Mouse (Mus musculus): ENCODE measurements around the gene Tril. TPM values are rescaled to one million over a fixed set of nuclear protein-coding genes. Genes with fewer than 3 reads are reported as not detected.

Gene Tril
- 8.3 and 10.5 TPM in 2 replicates for polyA plus RNA-seq (2016; fragmentation: Nextera tagmentation; extraction: Ambion mirVana)

DNA sequence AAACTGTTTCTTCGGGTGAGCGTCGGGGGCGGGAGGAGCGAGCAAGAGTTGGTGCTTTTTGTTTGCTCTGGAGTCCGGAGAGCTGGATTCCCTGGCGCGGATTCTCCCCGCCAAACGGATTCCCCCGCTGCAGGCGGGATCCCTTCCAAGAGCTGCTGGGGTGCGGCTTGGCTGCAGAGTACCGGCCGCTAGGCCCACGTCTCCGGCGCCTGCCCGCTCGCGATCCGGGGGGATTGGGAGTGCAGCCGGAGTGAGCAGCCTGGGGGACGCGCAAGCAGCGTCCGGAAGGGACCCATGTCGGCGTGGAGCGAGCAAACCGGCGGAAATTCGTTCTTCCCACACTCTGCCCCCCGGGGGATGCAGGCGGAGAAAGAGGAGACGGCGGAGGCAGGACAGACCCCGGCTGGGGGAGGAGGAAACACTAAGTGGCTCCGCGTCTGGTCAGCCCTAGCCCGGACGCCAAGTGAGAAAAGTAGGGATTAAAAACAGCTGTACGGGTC, at the start of gene Tril:
TSS of gene Tril (minus strand) at position 345 of the 500 bp plus-strand sequence.
- WGBS, result under 1% methylated on average over 43 of the region's 43 CpGs
- Histone ChIP-seq H3K4me3 (peak within 1 kb of the TSS; percentile 67), H3K4me2 (peak within 1 kb of the TSS; percentile 95), H3K27ac (ENCODE audit: poor library complexity, severe bottlenecking) (peak within 1 kb of the TSS; percentile 63), H3K9me3 (replicated peaks) (no peaks in the 10 kb centered on the region), H3K36me3 (no peaks in the 10 kb centered on the region), H3K4me1 (replicated peaks) (peaks cover 29% of the 10 kb centered on the region), H3K9ac (peak within 1 kb of the TSS; percentile 70), H3K27me3 (replicated peaks) (peaks cover 66% of the 10 kb centered on the region)
- peak; percentile 73 for ATAC-seq (ENCODE audit: insufficient number of reproducible peaks, low FRiP score)

DNA sequence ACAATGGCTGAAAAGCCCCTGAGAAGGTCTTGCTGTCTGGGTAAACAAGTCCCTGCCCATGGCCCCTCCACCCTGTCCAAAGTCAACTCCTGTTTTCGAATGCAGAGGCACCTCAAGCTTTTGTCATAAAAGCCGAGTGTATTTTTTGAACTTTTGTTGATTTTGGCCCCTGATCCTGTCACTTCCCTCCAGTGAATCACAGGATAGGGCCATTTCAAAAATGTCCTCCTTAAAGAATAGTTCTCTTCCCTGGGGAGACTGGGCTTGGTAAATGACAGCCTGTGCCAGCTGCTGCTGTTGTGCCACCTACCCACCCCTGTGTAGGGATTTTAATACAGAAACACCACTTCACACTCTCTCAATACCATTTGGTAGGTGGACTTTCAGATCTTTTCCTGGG, 42.4 kb upstream of the Tril start:
- Histone ChIP-seq H3K9ac (no peak overlapping the region), H3K27me3 (replicated peaks) (no peaks in the 10 kb centered on the region), H3K4me3 (no peak overlapping the region), H3K36me3 (no peaks in the 10 kb centered on the region), H3K4me2 (no peak overlapping the region), H3K27ac (ENCODE audit: poor library complexity, severe bottlenecking) (no peak overlapping the region), H3K4me1 (replicated peaks) (0 out of 2 replicates have a peak, but pooled peaks cover 3% of the 10 kb centered on the region), H3K9me3 (replicated peaks) (no peaks in the 10 kb centered on the region)
- ATAC-seq (ENCODE audit: insufficient number of reproducible peaks, low FRiP score), result no peak
- 47% methylated on average over 2 of the region's 2 CpGs for WGBS

DNA sequence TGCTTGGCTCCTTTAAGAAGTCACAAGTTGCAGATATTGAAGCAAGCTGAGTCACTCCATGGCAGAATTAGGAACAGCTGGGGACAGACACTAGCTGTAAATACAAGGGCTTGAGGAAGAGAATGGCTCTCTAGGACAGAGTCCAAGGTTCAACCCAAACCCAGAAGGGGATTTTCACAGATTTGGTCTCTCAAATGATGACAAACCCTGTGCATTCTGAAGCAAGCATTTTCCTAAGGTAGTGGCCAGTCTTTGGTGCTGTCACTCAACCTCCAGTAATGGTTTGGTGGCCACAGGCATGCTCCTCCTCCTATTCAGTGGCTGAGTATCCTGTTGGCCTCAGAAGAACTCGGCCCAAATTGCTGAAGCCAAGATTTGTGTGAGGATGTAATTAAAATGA, 38.5 kb upstream of the Tril start:
- H3K4me1 ChIP-seq (replicated peaks), result 0 out of 2 replicates have a peak, but pooled peaks cover 3% of the 10 kb centered on the region
- no peak overlapping the region for H3K9ac ChIP-seq
- no peaks in the 10 kb centered on the region for H3K9me3 ChIP-seq (replicated peaks)
- no peak overlapping the region for H3K4me3 ChIP-seq
- no peak overlapping the region for H3K4me2 ChIP-seq
- 43% methylated on average over 1 of the region's 1 CpGs for WGBS
- no peaks in the 10 kb centered on the region for H3K36me3 ChIP-seq
- H3K27me3 ChIP-seq (replicated peaks), result no peaks in the 10 kb centered on the region
- no peak overlapping the region for H3K27ac ChIP-seq (ENCODE audit: poor library complexity, severe bottlenecking)
- ATAC-seq (ENCODE audit: insufficient number of reproducible peaks, low FRiP score), result no peak

DNA sequence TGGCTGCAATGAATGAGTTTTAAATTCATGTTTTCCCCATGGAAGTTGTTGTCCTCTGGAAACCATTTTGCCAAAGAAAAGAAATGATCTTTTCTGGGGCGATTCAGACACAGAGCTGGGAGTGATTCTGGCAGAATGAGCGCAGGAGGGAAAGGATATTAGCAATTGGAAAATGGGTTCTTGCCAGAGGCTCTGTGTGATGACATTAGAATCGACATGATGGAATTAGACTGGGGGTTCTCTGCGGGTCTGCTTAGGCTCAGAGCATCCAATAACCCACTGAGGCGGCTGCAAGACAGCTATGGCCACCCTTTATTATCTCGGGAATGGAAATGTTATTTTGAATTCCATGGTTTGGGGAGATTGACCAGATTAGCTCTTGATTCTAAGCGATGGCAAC, 37.2 kb upstream of the Tril start:
- H3K9ac ChIP-seq, result no peak overlapping the region

DNA sequence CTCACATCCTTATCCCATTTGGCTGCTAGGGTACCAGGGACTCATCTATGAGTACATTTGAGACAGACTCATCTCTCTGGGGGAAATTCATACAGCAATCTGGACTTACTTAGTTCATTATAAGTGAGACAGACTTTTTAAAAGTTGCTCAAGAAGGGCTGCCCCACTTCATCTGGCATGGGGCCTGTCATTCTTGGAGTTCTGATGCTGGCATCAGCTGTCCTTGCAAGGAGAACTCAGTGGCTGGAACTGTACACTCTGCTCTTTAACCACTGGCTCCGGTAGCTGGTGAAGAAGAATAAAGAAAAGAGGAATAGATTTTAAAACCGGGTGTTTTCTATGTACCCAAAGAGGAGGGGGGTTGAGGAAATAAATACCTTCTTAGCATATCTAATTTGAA, 36.1 kb upstream of the Tril start:
- no peak overlapping the region for H3K4me2 ChIP-seq
- H3K9ac ChIP-seq, result no peak overlapping the region
- H3K4me1 ChIP-seq (replicated peaks), result no peaks in the 10 kb centered on the region
- no peak for ATAC-seq (ENCODE audit: insufficient number of reproducible peaks, low FRiP score)
- H3K9me3 ChIP-seq (replicated peaks), result no peaks in the 10 kb centered on the region
- WGBS, result 68% methylated on average over 2 of the region's 2 CpGs
- no peak overlapping the region for H3K4me3 ChIP-seq
- H3K27me3 ChIP-seq (replicated peaks), result no peaks in the 10 kb centered on the region
- no peaks in the 10 kb centered on the region for H3K36me3 ChIP-seq
- H3K27ac ChIP-seq (ENCODE audit: poor library complexity, severe bottlenecking), result no peak overlapping the region

More for the DNA sequence above, 37.2 kb upstream of the Tril start:
- no peak for ATAC-seq (ENCODE audit: insufficient number of reproducible peaks, low FRiP score)
- 66% methylated on average over 7 of the region's 7 CpGs for WGBS
- Histone ChIP-seq H3K9me3 (replicated peaks) (no peaks in the 10 kb centered on the region), H3K4me2 (no peak overlapping the region), H3K36me3 (no peaks in the 10 kb centered on the region), H3K4me1 (replicated peaks) (no peaks in the 10 kb centered on the region), H3K27me3 (replicated peaks) (no peaks in the 10 kb centered on the region), H3K4me3 (no peak overlapping the region), H3K27ac (ENCODE audit: poor library complexity, severe bottlenecking) (no peak overlapping the region)

DNA sequence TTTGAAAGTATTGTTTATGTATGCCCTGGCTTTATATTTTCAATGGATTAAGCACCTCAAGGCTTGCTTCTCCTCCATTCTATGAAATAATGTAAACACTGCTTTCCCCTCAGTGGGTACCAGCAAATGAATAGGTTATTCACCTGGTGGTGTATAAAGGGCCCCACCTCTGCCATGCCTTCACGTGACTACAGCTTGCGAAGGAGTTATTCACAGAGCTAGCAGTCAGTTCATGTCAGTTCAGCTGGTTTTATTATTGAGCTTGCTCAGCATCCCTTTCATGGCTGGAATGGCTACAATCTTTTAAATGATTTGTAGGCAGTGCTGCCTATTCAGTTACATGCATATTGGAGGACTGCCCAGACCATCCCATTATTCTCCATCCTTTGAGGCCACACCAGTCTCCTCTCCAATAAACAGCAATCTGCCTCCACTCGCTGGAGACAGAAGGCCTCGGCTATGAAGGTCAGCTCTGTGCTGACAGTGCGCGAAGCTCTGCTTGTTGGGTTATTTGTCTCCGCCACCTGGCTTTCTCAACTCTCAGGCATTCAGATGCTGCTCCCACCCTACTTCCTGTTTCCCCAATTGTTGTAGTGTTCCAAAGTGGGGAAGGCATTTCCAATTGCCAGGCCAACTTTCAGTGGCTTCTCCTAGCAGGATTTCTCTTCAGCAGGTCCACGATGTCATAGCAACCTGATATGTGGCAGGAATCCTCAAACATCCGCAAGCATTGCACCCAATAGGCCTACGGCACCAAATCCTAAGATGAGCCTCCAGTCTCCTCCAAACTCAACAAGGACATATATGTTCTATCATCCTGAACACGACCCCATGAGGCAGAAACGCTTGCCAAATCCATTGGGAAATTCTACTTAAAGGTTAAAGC, 34.6 kb upstream of the Tril start:
- WGBS, result 84% methylated on average over 12 of the region's 12 CpGs
- H3K27ac ChIP-seq (ENCODE audit: poor library complexity, severe bottlenecking), result no peak overlapping the region
- no peak for ATAC-seq (ENCODE audit: insufficient number of reproducible peaks, low FRiP score)

DNA sequence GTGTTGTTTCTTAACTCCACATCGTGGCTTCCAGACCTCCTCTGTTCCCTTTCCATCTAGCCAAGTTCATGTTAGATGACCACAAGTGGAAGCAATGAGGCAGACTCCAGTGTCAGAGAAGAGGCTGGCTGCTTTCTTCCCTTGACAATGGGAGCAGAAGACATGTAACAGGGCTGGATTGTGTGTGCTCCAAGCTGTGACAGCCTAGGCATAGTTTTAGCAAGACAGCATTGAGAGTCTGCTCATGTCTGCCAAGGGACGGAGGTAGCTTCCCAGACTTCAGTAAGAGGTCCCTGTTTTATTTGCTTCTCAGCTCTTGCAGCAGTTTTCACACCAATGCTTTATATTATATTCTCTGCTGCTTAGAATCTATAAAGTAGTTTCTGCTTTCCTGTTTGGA, 33.6 kb upstream of the Tril start:
- no peak for ATAC-seq (ENCODE audit: insufficient number of reproducible peaks, low FRiP score)
- H3K4me2 ChIP-seq, result no peak overlapping the region
- H3K27me3 ChIP-seq (replicated peaks), result no peaks in the 10 kb centered on the region
- H3K9ac ChIP-seq, result no peak overlapping the region
- H3K36me3 ChIP-seq, result no peaks in the 10 kb centered on the region
- WGBS, result 81% methylated on average over 2 of the region's 2 CpGs
- no peak overlapping the region for H3K4me3 ChIP-seq
- no peaks in the 10 kb centered on the region for H3K9me3 ChIP-seq (replicated peaks)
- H3K4me1 ChIP-seq (replicated peaks), result no peaks in the 10 kb centered on the region
- no peak overlapping the region for H3K27ac ChIP-seq (ENCODE audit: poor library complexity, severe bottlenecking)

More for the DNA sequence above, 34.6 kb upstream of the Tril start:
- Histone ChIP-seq H3K27me3 (replicated peaks) (no peaks in the 10 kb centered on the region), H3K9me3 (replicated peaks) (no peaks in the 10 kb centered on the region), H3K9ac (no peak overlapping the region), H3K4me1 (replicated peaks) (no peaks in the 10 kb centered on the region), H3K4me3 (no peak overlapping the region), H3K4me2 (no peak overlapping the region), H3K36me3 (no peaks in the 10 kb centered on the region)

- no peak overlapping the region for H3K9ac ChIP-seq
- H3K36me3 ChIP-seq, result no peaks in the 10 kb centered on the region
- H3K4me2 ChIP-seq, result no peak overlapping the region
- no peaks in the 10 kb centered on the region for H3K4me1 ChIP-seq (replicated peaks)
- H3K4me3 ChIP-seq, result no peak overlapping the region
- no peak overlapping the region for H3K27ac ChIP-seq (ENCODE audit: poor library complexity, severe bottlenecking)
- no peak for ATAC-seq (ENCODE audit: insufficient number of reproducible peaks, low FRiP score)
- 74% methylated on average over 3 of the region's 3 CpGs for WGBS
- H3K27me3 ChIP-seq (replicated peaks), result no peaks in the 10 kb centered on the region
- H3K9me3 ChIP-seq (replicated peaks), result no peaks in the 10 kb centered on the region
Observed at GRCm38 (mm10) chr6:53853546-53853945, 32.9 kb upstream of the Tril start.

GRCm38 (mm10) chr6:53844626-53845025, 24.0 kb upstream of the Tril start:
- no peak for ATAC-seq (ENCODE audit: insufficient number of reproducible peaks, low FRiP score)
- Histone ChIP-seq H3K4me1 (replicated peaks) (no peaks in the 10 kb centered on the region), H3K4me3 (no peak overlapping the region), H3K27ac (ENCODE audit: poor library complexity, severe bottlenecking) (no peak overlapping the region), H3K9me3 (replicated peaks) (no peaks in the 10 kb centered on the region), H3K4me2 (no peak overlapping the region), H3K9ac (no peak overlapping the region), H3K27me3 (replicated peaks) (no peaks in the 10 kb centered on the region), H3K36me3 (no peaks in the 10 kb centered on the region)
- WGBS, result 89% methylated on average over 17 of the region's 17 CpGs

- ATAC-seq (ENCODE audit: insufficient number of reproducible peaks, low FRiP score), result no peak
Observed at GRCm38 (mm10) chr6:53825213-53825612, 4.6 kb upstream of the Tril start.

DNA sequence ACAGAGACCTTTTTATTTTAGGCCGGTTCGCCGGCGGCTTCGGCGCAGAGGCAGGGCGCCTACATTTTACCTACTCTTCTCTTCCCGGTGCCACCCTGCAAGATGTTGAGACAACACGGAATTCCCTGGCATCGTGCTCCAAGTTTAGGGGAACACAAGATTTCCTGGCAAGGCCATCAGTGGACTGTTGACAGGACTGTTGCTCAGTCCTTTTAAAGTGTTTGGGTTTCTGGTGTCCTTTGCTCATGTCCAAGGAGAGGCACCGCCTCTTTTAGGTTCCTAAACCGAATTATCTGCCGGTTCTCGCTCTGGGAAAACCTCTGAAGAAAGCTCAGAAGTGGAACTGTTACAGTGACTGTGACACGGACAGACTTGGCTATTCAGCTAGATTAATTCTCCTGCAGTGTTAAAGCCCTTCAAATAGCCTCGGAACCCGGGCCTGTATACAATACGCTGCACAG, 441 bp upstream of the Tril start:
- ATAC-seq (ENCODE audit: insufficient number of reproducible peaks, low FRiP score), result no peak
- peaks cover 29% of the 10 kb centered on the region for H3K4me1 ChIP-seq (replicated peaks)
- H3K4me2 ChIP-seq, result peak overlapping the region; percentile 95
- no peaks in the 10 kb centered on the region for H3K9me3 ChIP-seq (replicated peaks)
- peak overlapping the region; percentile 63; the same call in 1 of the 2 replicates for H3K27ac ChIP-seq (ENCODE audit: poor library complexity, severe bottlenecking)
- H3K4me3 ChIP-seq, result peak overlapping the region; percentile 67
- WGBS, result 3% methylated on average over 18 of the region's 18 CpGs
- H3K36me3 ChIP-seq, result no peaks in the 10 kb centered on the region
- peak overlapping the region; percentile 70 for H3K9ac ChIP-seq
- H3K27me3 ChIP-seq (replicated peaks), result peaks cover 62% of the 10 kb centered on the region

More at GRCm38 (mm10) chr6:53825213-53825612, 4.6 kb upstream of the Tril start:
- H3K4me2 ChIP-seq, result no peak overlapping the region
- no peaks in the 10 kb centered on the region for H3K9me3 ChIP-seq (replicated peaks)
- 46% methylated on average over 4 of the region's 4 CpGs for WGBS
- peaks cover 4% of the 10 kb centered on the region; the same call in 1 of the 2 replicates for H3K4me1 ChIP-seq (replicated peaks)
- H3K36me3 ChIP-seq, result no peaks in the 10 kb centered on the region
- no peak overlapping the region for H3K27ac ChIP-seq (ENCODE audit: poor library complexity, severe bottlenecking)
- H3K4me3 ChIP-seq, result no peak overlapping the region
- no peak overlapping the region for H3K9ac ChIP-seq
- H3K27me3 ChIP-seq (replicated peaks), result peaks cover 28% of the 10 kb centered on the region

Measured in heart, embryonic 12.5 days (tissue).